Mouse (Mus musculus): ENCODE measurements around the gene Pprc1.
A peak's percentile ranks its signal among the peaks of the same experiment; 100 is the strongest.

Gene Pprc1

GRCm38 (mm10) chr19:46033911-46034310 lies 10.8 kb upstream of the Pprc1 start:
- no peak for DNase-seq (ENCODE audit: low read depth, low spot score)

- no peak for DNase-seq (ENCODE audit: low read depth, low spot score)
Observed at GRCm38 (mm10) chr19:46035971-46036370, 8.7 kb upstream of the Pprc1 start.

GRCm38 (mm10) chr19:46036477-46037242 lies 8.0 kb upstream of the Pprc1 start:
- DNase-seq (ENCODE audit: low read depth, low spot score) = no peak

- DNase-seq (ENCODE audit: low read depth, low spot score) = no peak
Observed at GRCm38 (mm10) chr19:46037243-46037924, 7.3 kb upstream of the Pprc1 start.

GRCm38 (mm10) chr19:46037925-46038850 lies 6.5 kb upstream of the Pprc1 start:
- DNase-seq (ENCODE audit: low read depth, low spot score) = no peak

- DNase-seq (ENCODE audit: low read depth, low spot score) = no peak
Observed at GRCm38 (mm10) chr19:46038851-46039260, 5.8 kb upstream of the Pprc1 start.

GRCm38 (mm10) chr19:46039478-46039877 lies 5.2 kb upstream of the Pprc1 start:
- DNase-seq (ENCODE audit: low read depth, low spot score) = peak; percentile 86

GRCm38 (mm10) chr19:46040149-46040902 lies 4.4 kb upstream of the Pprc1 start:
- DNase-seq (ENCODE audit: low read depth, low spot score) = no peak

GRCm38 (mm10) chr19:46041299-46041932 lies 3.3 kb upstream of the Pprc1 start:
- DNase-seq (ENCODE audit: low read depth, low spot score) = no peak

GRCm38 (mm10) chr19:46041933-46042475 lies 2.7 kb upstream of the Pprc1 start:
- DNase-seq (ENCODE audit: low read depth, low spot score) = peak; percentile 68

- peak; percentile 62 for DNase-seq (ENCODE audit: low read depth, low spot score)
Observed at GRCm38 (mm10) chr19:46042476-46043011, 2.1 kb upstream of the Pprc1 start.

- DNase-seq (ENCODE audit: low read depth, low spot score) = no peak
Observed at GRCm38 (mm10) chr19:46043380-46043779, 1.3 kb upstream of the Pprc1 start.

GRCm38 (mm10) chr19:46044993-46045695 lies 458 bp downstream of the Pprc1 start, which contains the start of gene Ldb1:
Ldb1 (minus strand) TSS chr19:46045214.
- DNase-seq (ENCODE audit: low read depth, low spot score) = peak; percentile 85

- no peak for DNase-seq (ENCODE audit: low read depth, low spot score)
Observed at GRCm38 (mm10) chr19:46045696-46046311, 1.1 kb downstream of the Pprc1 start.

GRCm38 (mm10) chr19:46046621-46047025 lies 1.9 kb downstream of the Pprc1 start:
- DNase-seq (ENCODE audit: low read depth, low spot score) = no peak

- no peak for DNase-seq (ENCODE audit: low read depth, low spot score)
Observed at GRCm38 (mm10) chr19:46047426-46047825, 2.7 kb downstream of the Pprc1 start.

GRCm38 (mm10) chr19:46049129-46049528 lies 4.4 kb downstream of the Pprc1 start:
- no peak for DNase-seq (ENCODE audit: low read depth, low spot score)

GRCm38 (mm10) chr19:46050462-46050861 lies 5.8 kb downstream of the Pprc1 start:
- no peak for DNase-seq (ENCODE audit: low read depth, low spot score)

Data from forelimb bud, embryonic 11.5 days (tissue).